Mouse (Mus musculus): ENCODE data around the gene Unk. TPM values are rescaled to one million over a fixed set of nuclear protein-coding genes. Genes with fewer than 3 reads are reported as not detected.

The Unk gene
- polyA plus RNA-seq, 1 experiment = 18.8 TPM

DNA sequence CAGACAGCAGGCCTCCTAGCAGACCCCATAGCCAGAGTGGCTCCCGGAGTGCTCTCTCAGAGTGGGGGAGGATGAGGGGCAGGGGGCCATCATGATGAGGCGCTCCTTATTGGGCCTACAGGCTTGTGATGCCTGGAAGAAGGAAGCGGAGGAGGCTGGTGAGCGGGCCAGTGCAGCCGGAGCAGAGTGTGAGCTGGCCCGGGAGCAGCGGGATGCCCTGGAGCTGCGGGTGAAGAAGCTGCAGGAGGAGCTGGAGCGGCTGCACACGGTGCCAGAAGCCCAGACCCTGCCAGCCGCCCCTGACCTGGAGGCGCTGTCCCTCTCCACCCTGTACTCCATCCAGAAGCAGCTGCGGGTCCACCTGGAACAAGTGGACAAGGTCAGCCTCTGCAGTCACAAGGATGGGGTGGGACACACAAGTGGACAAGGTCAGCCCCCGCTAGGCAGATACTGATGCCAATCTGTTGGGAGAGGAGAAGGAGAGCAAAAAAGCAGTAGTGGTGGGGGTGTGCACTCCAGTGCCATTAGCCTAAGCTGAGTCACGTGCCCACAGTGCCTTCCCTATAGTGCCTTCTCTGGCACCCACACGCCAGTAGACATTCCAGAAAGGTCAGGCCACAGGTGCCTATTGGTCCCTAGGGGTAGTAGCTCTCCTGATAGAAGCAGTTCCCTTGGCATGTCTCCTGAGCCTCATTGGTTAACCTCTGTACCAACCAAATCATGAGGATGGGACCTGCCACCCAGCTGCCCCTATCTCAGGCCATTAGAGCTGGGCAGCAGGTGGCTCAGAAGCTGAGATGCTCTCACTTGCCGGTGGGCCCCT lies 29.0 kb downstream of the Unk start:
- WGBS = 88% methylated on average over 17 of the region's 17 CpGs
- no peak for DNase-seq (ENCODE audit: low read depth, low spot score)

DNA sequence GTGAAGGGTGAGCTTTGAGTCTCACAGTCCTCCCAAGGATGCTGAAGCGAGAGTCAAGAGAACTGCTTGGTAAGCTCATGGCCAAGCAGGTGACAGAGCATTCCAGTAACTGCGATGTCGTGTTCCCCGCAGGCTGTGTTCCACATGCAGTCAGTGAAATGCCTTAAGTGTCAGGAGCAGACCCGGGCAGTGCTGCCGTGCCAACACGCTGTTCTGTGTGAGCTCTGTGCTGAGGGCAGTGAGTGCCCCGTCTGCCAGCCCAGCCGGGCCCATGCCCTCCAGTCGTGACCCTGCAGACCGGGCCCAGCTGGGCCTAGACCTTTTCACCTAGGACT lies 29.5 kb downstream of the Unk start:
- DNase-seq (ENCODE audit: low read depth, low spot score) = no peak
- 92% methylated on average over 11 of the region's 11 CpGs for WGBS

DNA sequence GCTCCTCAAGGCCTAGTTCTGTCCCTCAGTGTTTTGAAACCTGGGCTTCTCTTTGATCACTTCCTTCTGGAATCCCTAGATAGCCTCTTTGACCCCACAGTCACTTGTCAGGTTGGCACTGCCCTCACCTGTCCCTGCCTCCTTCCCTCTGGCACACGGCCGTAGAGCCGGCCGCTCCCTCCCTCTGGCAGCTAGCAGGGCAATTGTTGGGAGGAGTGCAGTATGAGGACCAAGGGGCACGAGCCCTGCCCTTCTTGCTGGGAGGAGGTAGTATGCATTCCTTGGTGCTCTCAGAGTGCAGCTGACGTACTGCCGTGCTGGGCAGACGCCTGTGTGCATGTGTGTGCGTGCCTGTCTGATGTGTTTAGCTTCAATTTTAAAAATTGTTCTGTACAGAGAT lies 30.5 kb downstream of the Unk start:
- peak; percentile 73 for DNase-seq (ENCODE audit: low read depth, low spot score)
- WGBS = 33% methylated on average over 9 of the region's 9 CpGs

DNA sequence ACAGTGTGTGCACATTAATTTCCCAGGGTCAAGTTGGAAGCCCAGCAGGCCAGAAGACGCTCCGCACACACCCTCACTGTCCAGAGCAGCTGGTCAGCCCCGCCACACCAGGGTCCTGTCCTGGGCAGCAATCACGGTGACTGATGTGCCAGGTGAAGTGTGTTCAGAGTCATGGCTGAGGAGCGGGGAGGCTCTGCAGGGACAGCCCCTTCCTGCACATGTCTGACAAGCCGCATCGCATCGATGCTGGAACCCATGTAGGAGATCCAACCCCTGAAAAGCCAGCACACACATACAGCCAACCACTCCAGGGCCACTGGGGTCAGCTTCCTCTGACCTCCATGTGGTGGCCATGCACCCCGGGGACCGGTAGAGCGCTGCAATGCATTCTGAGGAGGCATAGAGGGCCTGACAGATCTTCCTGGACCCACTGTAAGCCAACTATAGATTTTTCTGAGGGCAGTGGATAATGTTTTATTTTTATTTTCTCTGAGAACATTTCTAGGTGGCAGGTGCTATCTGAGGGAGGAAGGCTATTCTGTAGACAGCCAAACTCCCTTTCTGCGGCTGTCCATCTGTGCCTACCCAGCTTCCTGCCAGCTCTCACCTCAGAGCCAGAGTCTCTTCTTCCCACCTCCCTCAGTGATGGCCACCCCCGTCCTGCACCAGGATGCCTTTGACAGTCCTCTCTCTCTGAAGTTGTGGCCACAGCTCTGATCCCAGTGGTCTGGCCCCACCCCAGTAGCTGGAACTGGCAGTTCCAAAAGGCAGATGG lies 31.7 kb downstream of the Unk start:
- DNase-seq (ENCODE audit: low read depth, low spot score) = no peak
- 91% methylated on average over 13 of the region's 13 CpGs for WGBS

DNA sequence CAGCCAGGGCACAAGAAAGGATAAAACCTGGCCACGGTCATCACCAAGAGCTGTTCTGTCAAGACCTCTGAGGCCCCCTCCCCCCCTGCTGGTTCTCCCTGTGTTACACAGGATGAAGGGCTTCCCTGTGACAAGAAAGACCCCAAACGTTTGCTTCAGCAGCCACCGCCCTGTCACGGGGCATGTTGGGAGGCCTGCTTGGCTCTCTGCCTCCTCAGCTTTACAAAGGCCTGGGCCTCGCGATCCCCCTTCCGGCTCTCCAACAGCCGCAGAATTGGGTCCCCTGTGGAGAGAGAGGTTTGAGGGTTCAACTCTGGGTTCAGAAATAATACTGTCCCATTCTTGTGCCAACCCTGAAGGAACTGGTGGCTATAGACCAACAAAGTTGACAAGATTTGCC lies 32.4 kb downstream of the Unk start:
- DNase-seq (ENCODE audit: low read depth, low spot score) = no peak
- 73% methylated on average over 8 of the region's 8 CpGs for WGBS

DNA sequence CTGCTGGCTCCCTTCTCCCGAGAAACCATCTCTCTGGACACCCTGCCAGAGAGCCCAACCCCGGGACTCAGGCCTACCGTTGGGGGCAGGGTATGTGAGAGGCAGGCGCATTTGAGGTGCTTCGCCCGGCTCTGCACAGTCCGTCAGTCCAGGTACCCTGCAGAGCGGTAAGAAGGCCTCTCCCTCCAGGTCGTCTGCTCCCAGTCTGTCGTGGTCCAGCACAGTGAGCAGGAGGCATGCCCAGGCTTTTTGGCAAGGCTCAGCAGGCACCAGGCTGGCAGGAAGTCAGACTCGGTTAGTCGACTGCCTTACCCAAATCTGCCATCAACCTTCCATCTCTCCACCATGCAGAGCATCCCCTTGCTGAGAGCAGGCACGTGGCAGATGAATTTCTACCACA lies 33.4 kb downstream of the Unk start:
- DNase-seq (ENCODE audit: low read depth, low spot score) = no peak
- 60% methylated on average over 13 of the region's 13 CpGs for WGBS

DNA sequence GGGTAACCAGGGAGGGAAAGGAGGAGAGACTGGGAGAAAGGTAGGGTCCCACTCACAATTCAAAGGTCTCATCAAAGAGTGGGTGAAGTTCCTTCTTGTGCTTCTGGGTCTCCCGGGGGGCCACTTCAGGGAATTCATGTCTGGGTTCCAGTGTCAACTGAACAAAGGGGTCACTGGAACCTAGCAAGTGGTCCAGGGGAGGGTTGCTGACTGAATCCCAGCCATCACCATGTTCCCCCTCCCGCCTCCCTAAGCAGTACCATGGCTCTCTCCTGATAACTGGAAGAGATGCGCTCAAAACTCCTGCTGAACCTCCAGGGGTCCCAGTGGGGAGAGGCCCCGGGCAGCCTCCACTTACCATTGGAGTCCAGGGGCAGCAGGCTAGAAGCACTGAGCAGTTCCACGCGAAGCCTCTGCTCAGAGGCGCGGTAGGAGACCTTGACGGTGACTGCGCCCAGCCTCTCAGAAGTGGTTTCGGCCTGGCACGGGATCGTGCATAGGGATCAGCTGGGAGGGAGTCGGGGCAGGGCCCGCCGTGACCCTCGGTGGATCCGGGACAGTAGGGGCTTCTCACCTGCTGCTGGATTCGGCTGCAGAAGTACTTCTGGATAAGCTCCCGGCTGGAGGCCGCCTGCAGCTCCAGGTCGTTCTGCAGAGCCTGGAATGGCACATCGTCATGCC lies 34.2 kb downstream of the Unk start:
- no peak for DNase-seq (ENCODE audit: low read depth, low spot score)
- 80% methylated on average over 23 of the region's 23 CpGs for WGBS

DNA sequence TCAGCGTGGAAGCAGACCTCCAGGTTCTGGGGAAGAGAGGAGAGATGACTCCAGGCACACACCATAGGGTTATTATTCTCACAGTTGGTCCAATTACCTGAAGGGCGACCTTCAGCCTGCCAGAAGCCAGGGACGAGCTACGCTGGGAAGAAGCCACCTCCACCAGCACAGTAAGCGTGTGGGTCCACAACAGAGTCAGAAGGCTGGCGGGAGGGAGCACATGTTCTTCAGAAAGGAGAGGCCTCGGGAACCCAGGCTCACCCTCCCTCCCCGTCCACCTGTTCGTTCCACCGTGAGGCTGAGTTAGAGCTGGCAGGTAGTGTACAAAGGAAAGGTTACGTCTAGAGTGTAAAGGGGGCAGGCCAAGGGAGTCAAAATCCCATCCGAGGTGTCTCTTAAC lies 35.2 kb downstream of the Unk start:
- 83% methylated on average over 12 of the region's 12 CpGs for WGBS
- no peak for DNase-seq (ENCODE audit: low read depth, low spot score)

DNA sequence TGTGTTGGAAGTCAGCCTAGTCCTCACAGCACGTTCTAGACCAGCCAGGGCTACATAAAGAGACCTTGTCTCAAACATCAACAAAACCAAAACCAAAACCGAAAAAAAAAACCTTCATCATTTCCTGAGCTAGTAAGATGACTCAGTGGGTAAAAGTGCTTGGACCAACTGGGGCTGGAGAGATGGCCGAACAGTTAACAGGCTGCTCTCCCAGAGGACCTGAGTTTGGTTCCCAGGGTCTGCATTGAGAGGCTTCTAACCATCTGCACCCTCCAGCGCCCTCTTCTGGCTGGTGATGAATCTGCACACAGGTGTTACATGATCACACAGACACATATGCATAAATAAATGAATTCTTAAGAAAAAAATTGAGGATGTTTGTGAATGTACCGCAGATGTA lies 41.4 kb downstream of the Unk start:
- no peak for DNase-seq (ENCODE audit: low read depth, low spot score)
- WGBS = 53% methylated on average over 5 of the region's 5 CpGs

DNA sequence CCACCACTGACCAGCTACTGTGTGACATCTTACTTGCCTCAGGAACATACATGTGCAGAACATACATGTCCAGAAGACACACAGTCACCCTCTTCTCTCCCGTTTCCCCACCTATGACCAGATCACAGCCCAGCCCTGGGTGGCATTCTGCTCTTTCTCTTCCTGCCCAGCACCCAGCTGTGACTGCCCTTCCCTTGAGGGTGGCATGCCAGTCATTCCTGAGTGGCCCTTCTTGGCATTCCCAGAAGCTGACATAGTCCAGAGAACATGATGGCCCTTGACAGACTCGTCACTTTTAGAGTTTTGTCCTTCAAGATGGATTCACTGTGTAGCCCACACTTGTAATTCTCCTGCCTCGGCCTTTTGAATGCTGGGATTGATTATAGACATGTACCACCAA lies 42.5 kb downstream of the Unk start:
- WGBS = 79% methylated on average over 3 of the region's 3 CpGs
- no peak for DNase-seq (ENCODE audit: low read depth, low spot score)

DNA sequence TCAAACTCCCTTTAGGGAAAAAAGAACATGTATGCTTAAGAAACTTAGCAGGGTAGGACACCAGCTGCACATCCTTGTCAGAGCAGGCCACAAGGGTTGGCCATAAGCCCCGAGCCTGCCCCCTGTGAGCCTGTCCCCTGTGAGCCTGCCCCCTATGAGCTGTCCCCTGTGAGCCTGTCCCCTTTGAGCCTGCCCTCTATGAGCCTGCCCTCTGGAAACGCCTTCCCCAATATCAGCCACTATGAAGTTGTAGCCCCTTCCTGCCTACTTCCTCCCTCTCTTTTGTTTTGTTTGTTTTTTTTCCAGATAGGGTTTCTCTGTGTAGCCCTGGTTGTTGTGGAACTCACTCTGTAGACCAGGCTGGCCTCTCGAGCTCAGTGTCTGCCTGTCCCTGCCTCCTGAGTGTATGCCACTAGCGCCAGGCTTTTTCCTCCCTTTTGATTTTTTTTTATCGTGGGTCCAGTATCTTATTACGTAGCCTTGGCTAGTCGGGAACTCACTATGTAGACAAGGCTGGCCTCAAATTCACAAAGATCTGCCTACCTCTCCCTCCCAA lies 44.4 kb downstream of the Unk start:
- 78% methylated on average over 7 of the region's 7 CpGs for WGBS

DNA sequence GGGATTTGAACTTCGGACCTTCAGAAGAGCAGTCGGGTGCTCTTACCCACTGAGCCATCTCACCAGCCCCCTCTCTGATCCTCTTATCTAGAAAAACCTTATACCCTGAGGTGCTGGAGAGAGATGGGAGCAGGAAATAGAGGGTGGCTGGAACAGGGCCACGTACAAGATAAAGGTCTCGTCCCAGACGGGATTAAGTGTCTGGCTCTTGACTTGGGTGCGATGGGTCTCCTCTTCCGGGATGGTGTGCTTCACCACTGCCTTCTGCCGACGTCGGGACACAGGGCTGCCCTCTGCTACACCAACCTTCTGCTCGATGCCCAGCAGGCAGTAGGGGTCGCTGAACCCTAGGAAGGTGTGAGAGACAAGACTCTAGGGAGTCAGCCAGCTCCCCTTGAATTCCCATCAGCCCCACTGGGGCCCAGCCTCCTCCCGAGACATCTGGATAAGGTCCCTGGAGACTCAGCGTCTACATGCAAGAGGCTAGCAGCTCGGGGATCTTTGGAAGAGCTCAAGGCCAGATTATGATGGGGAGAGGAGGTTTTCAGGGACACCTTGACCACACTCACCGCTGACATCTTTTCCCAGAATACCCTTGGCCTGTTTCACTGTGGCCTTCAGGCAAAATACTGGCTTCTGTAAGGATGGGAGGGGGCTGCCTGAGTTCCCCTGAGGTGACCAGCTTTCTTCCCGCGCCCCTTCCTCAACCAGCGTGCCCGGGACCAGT lies 45.6 kb downstream of the Unk start:
- WGBS = 76% methylated on average over 20 of the region's 20 CpGs
- no peak for DNase-seq (ENCODE audit: low read depth, low spot score)

More for the DNA sequence above, 44.4 kb downstream of the Unk start:
- DNase-seq (ENCODE audit: low read depth, low spot score) = no peak

DNA sequence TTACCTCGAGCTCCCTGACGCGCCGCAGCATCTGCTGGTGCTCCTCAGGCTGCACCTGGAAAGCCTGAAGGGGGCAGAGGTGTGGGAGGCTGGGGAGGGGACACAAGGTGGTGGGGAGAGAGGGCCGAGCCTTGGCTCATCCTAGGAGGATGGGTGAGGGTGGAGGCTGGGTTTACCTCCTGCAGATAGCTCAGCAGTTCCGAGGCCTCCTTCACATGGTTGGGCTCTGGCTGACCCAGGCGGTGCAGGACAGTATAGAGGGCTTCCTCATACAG lies 46.1 kb downstream of the Unk start:
- no peak for DNase-seq (ENCODE audit: low read depth, low spot score)
- WGBS = 91% methylated on average over 7 of the region's 7 CpGs

DNA sequence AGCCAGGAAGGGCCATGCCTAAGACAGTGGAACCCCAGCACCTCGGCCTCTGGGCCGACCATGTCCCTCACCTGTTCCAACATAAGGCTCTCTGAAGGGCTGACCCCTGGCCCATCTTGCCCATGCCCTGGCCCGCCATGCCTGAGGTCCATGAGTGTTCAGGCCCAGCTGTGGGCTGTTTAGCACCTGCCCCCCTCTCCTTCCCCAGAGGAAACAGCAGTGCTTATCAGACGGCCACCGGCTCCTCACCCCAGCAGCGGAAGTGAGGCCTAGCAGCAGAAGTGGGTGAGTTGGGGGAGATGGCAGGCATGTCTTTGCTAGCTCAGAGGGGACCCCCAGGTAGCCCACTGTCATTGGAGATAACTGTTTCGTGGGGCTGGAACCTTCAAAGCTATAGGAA lies 46.7 kb downstream of the Unk start:
- WGBS = 89% methylated on average over 7 of the region's 7 CpGs
- no peak for DNase-seq (ENCODE audit: low read depth, low spot score)

DNA sequence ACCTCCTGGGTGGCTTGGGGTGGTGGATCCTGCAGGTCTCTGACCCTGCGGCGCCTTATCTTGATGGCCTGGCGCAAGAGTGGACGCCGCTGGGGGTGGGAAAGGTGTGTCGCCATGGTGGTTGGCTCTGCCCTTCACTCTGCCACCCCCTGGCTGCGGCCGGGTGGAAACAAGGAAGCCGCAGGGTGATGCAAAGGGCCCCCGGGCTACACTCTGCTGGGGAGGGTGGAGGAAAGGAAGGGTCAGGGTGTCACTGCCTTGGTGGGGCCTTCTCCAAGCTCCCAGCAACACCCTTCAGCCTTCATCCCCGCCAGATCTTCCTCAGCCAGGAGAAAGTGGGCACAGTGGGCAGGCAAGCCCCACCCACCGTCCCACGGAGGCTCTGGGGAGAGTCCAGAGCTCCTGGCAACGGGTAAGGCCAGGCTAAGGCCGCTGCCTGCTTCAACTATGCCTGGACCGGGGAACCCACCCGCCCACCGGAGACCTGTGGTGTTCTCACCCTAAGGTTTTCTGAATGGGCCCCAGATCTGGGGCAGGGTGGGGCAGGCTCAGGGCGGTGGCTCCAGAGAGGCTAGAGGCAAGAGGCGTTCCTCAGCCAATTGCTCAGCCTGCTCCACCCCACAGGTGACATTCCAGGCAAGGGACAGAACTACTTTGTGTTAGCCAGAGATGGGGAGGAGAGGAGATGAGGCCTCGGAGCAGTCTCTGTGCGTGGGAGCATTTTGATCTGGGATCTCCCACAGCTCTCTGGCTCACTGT lies 47.5 kb downstream of the Unk start, which contains the start of gene Unc13d:
Gene Unc13d (minus strand): TSS at position 516 of the 759 bp plus-strand sequence.
- 23% methylated on average over 22 of the region's 22 CpGs for WGBS
- no peak for DNase-seq (ENCODE audit: low read depth, low spot score)

DNA sequence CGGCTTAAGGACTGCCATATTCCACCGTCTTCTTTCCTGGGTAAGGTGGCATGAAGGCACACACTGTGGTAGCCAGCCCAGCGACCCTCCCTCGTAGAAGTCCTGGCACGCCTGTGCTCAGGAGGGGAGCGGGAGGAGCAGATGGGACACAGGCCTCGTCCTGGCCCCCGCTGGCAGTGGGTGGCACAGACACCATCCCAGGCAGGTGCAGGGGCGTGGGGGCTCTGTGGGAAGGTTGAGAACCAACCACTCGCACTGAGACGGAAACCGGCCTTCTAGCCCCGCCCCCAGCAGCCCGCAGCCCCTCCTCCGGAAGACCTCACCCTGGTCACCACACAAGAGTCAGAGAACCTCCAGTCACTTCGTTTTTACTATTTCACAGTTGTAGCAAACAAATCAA lies 48.1 kb downstream of the Unk start:
- 6% methylated on average over 16 of the region's 16 CpGs for WGBS
- no peak for DNase-seq (ENCODE audit: low read depth, low spot score)

DNA sequence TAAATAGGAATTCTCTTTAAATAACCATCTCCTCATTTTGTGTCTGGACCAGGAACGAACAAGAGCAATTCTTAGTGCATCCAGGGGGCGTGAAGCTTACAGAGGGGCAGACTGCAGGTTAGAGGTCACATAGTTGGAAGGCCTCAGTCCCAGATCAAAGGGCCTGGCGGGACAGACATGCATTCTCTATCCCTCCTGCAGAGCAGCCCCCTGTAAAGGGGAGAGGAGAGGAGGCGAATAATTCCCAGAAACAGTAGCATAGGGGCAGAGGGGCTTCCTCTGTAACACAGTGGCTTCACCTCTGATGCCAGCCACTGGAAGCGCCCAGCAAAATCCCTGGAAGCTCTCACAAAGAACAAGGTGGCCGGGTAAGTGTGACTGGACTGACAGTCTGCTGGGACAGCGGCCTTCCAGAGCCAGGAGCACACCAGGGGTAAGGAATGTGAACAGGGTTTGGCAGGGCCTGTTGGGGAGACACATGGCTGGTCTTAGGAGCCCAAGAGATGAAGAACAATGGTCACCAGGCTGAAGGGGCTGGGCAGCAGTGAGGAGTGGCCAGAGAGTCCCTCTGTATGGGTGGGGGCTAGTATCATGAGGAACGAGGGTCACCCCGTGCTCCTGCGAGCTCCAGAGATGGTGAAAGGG lies 48.7 kb downstream of the Unk start:
- no peak for DNase-seq (ENCODE audit: low read depth, low spot score)
- WGBS = 76% methylated on average over 10 of the region's 10 CpGs

DNA sequence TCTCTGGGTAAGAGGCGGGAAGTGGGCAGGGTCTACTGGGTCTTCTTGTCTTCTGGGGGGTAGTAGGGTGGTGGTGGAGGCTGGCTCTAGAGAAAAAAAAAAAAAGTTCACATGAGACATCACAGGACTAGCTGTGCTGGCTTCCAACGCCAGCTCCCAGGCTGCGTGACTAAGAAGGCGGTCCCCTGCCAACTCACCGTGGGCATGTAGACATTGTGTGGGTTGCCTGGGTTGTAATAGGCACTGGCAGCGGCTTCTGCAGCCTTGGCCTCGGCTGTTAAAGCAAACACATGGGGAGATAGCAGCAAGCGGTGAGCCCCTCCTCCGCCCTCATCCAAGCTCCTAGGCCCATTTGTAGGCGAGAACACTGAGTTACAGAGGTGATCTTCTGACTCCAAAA lies 49.4 kb downstream of the Unk start:
- DNase-seq (ENCODE audit: low read depth, low spot score) = no peak
- 79% methylated on average over 10 of the region's 10 CpGs for WGBS

DNA sequence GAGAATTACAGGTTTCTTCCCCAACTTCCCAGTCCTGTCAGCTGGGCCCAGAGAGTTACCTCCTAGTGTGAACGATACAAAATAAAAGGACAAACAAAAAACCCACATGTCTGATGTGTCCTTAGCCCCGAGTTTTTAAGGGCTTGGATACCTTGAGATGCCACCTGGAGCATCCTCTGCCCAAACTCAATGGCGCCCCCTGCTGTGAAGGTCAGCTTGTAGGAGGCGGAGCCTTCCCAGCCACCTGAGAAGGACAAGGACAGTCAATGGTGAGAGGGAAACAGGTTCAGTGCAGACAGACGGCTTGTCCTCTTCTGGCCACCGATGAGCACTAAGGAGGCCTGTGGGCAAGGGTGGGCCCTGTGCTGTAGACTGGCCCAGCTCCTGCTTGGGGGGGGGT lies 51.0 kb downstream of the Unk start:
- DNase-seq (ENCODE audit: low read depth, low spot score) = no peak
- 57% methylated on average over 6 of the region's 6 CpGs for WGBS
